20 mouse cellular contexts compared by ENCODE assay signal in genomic region chr4:135896157-135896556, GRCm38 (mm10). TPM values are rescaled to one million over a fixed set of nuclear protein-coding genes. Genes with fewer than 3 reads are reported as not detected.
DNase-seq lines count a peak whose midpoint lies in the region; ATAC-seq and TF ChIP-seq lines count a peak whose summit lies in the region.
"Had no signal": no experiment of that assay in that cellular context is flagged by ENCODE, and none has a peak within 500 bp of the region (broad histone marks: within the 10 kb centered on the region; RNA-seq: fewer than 3 reads in every experiment).

No protein-coding gene starts in this region.

- no peak for TF ChIP-seq POLR2A in lung, adult 2 months (IDR thresholded peaks at IDR 0.05; ENCODE audit: borderline replicate concordance, extremely low read depth, low read depth, low read length)
- TF ChIP-seq POLR2A in bone marrow macrophage, adult 2 months (IDR thresholded peaks at IDR 0.05; ENCODE audit: borderline replicate concordance, low read depth, low read length) = no peak

- no peaks in the 10 kb centered on the region for H3K4me1 ChIP-seq in lung, adult 2 months (ENCODE audit: control insufficient read depth, insufficient read depth, low read length)
- no peaks in the 10 kb centered on the region for H3K4me1 ChIP-seq in lung, postnatal 0 days (ENCODE audit: insufficient read depth, low read depth, low read length)
- H3K4me1 ChIP-seq in bone marrow macrophage, adult 2 months (ENCODE audit: control insufficient read depth, insufficient read depth, low read length) = peaks cover 48% of the 10 kb centered on the region
- H3K4me1 ChIP-seq: midbrain, embryonic 15.5 days; stomach, embryonic 15.5 days had no signal

- WGBS in lung, adult 2 months = 64% methylated on average over 6 of the region's 6 CpGs
- 71% methylated on average over 6 of the region's 6 CpGs for WGBS in lung, postnatal 0 days
- 19% methylated on average over 6 of the region's 6 CpGs for WGBS in macrophage (ENCODE audit: missing documents)

- no peaks in the 10 kb centered on the region for H3K27me3 ChIP-seq in lung, postnatal 0 days (replicated peaks; ENCODE audit: insufficient read depth, low read length)
- H3K27me3 ChIP-seq: embryonic facial prominence, embryonic 13.5 days; heart, embryonic 12.5 days; intestine, embryonic 15.5 days; midbrain, embryonic 15.5 days; stomach, embryonic 15.5 days had no signal

- TF ChIP-seq EP300 in lung, postnatal 0 days (IDR thresholded peaks at IDR 0.05) = no peak

- H3K27ac ChIP-seq in lung, postnatal 0 days (ENCODE audit: low read length) = no peak overlapping the region
- H3K27ac ChIP-seq in bone marrow macrophage, adult 2 months (ENCODE audit: insufficient read depth, low read depth, low read length) = peak overlapping the region; percentile 82
- H3K27ac ChIP-seq in macrophage = peak overlapping the region; percentile 92
- H3K27ac ChIP-seq: embryonic facial prominence, embryonic 13.5 days; hindbrain, embryonic 10.5 days; intestine, embryonic 15.5 days; kidney, postnatal 0 days; layer of hippocampus, adult 2 months; left cerebral cortex, adult 2 months; midbrain, embryonic 15.5 days; stomach, embryonic 15.5 days had no signal

- no peak overlapping the region for H3K4me2 ChIP-seq in lung, postnatal 0 days (replicated peaks; ENCODE audit: low read depth, low read length)
- H3K4me2 ChIP-seq: embryonic facial prominence, embryonic 13.5 days; heart, embryonic 12.5 days; intestine, embryonic 15.5 days; midbrain, embryonic 15.5 days; stomach, embryonic 15.5 days had no signal

- no peaks in the 10 kb centered on the region for H3K9me3 ChIP-seq in lung, postnatal 0 days (ENCODE audit: low read length)
- H3K9me3 ChIP-seq: embryonic facial prominence, embryonic 13.5 days; heart, embryonic 12.5 days; hindbrain, embryonic 10.5 days; intestine, embryonic 15.5 days; midbrain, embryonic 15.5 days; stomach, embryonic 15.5 days had no signal

- no peak for ATAC-seq in lung, postnatal 0 days
- ATAC-seq: intestine, embryonic 15.5 days; midbrain, embryonic 15.5 days had no signal

- no peak for TF ChIP-seq CTCF in lung, adult 2 months (IDR thresholded peaks at IDR 0.05; ENCODE audit: insufficient read depth, low read length)
- TF ChIP-seq CTCF in lung, postnatal 0 days (IDR thresholded peaks at IDR 0.05) = no peak
- no peak for TF ChIP-seq CTCF in bone marrow macrophage, adult 2 months (IDR thresholded peaks at IDR 0.05; ENCODE audit: low read depth, low read length)

- H3K9ac ChIP-seq in lung, postnatal 0 days (replicated peaks; ENCODE audit: low read depth) = no peak overlapping the region
- H3K9ac ChIP-seq: embryonic facial prominence, embryonic 13.5 days; heart, embryonic 12.5 days; intestine, embryonic 15.5 days; midbrain, embryonic 15.5 days; stomach, embryonic 15.5 days had no signal

- H3K36me3 ChIP-seq in lung, postnatal 0 days (ENCODE audit: insufficient read depth, low read length) = no peaks in the 10 kb centered on the region
- H3K36me3 ChIP-seq in macrophage (ENCODE audit: inconsistent target) = no peaks in the 10 kb centered on the region
- H3K36me3 ChIP-seq: embryonic facial prominence, embryonic 13.5 days; heart, embryonic 12.5 days; hindbrain, embryonic 10.5 days; intestine, embryonic 15.5 days; midbrain, embryonic 15.5 days; stomach, embryonic 15.5 days had no signal

- H3K79me2 ChIP-seq in macrophage (ENCODE audit: inconsistent target) = peaks cover 49% of the 10 kb centered on the region

- DNase-seq in lung, adult 2 months = no peak
- DNase-seq in lung, postnatal 0 days (ENCODE audit: low spot score) = no peak
- DNase-seq in CD4-positive, CD25-positive, alpha-beta regulatory T cell, adult 2 months (ENCODE audit: low read depth, low spot score) = peak; percentile 45
- no peak for DNase-seq in gastrocnemius, postnatal 36 days
- DNase-seq in cerebellum, postnatal 14 days = no peak
- DNase-seq in left cerebral cortex, adult 8-10 months (ENCODE audit: low spot score in 2 of 2) = no peak
- DNase-seq: cerebellum, adult 11 months; right cerebral cortex, postnatal 25 days had no signal

- peak overlapping the region; percentile 24 for H3K4me3 ChIP-seq in lung, adult 2 months (replicated peaks; ENCODE audit: extremely low read depth, low read depth, low read length)
- no peak overlapping the region for H3K4me3 ChIP-seq in lung, postnatal 0 days (ENCODE audit: low read depth, low read length)
- peak overlapping the region; percentile 57 for H3K4me3 ChIP-seq in bone marrow macrophage, adult 2 months (ENCODE audit: insufficient read depth, low read length)
- H3K4me3 ChIP-seq in macrophage (ENCODE audit: inconsistent target) = peak overlapping the region; percentile 53
- H3K4me3 ChIP-seq: embryonic facial prominence, embryonic 13.5 days; heart, embryonic 12.5 days; hindbrain, embryonic 10.5 days; intestine, embryonic 15.5 days; layer of hippocampus, adult 2 months; left cerebral cortex, adult 2 months; midbrain, embryonic 15.5 days; stomach, embryonic 15.5 days had no signal

- intact Hi-C loops in gastrocnemius, postnatal 36 days (cut with DNase I) = no loop called here

RNA-seq across cellular contexts. Expression of gene Cnr2, which starts 1.0 kb away (rescaled TPM):
- 7.3 and 9.1 TPM in 2 replicates for polyA plus RNA-seq in lung, adult 2 months (2012; rRNA removed)
- polyA plus RNA-seq in lung, postnatal 0 days (2015; fragmentation: Nextera tagmentation; extraction: Ambion mirVana) = 1.9 and 2.2 TPM in 2 replicates
- polyA plus RNA-seq in bone marrow macrophage, adult 2 months (2012; ENCODE audit: insufficient read depth, insufficient read length, missing spikeins) = 17.3 and 18.8 TPM in 2 replicates
- total RNA-seq in macrophage (2018; cell fraction: chromatin; rRNA removed) = 10 to 100 TPM in 2 of 26 experiments, 1 to 10 TPM in 17, under 1 TPM in 6, not detected in 1; 0.29 to 13.9 (median 2.3) TPM
- total RNA-seq in macrophage (2018; cell fraction: cytosol; rRNA removed) = 10 to 100 TPM in 15 of 26 experiments, 1 to 10 TPM in 11; 1.3 to 26.0 (median 11.6) TPM
- 10 to 100 TPM in 14 of 26 experiments, 1 to 10 TPM in 11, under 1 TPM in 1; 0.48 to 28.5 (median 10.9) TPM for total RNA-seq in macrophage (2018; cell fraction: nucleus; rRNA removed)
- 9.0 to 20.9 TPM (median 11.2 TPM) in 3 replicates for polyA plus RNA-seq in macrophage (2018)
- total RNA-seq in gastrocnemius, postnatal 36 days (2021) = under 1 TPM; 0.07 to 0.08 TPM
- under 1 TPM; 0.13 to 0.74 (median 0.40) TPM for total RNA-seq in left cerebral cortex, adult 8-10 months (2022)
- polyA plus RNA-seq: C2C12; midbrain, embryonic 15.5 days had no signal

RNA-seq across cellular contexts. Expression of gene Pnrc2, which starts 22.5 kb away (rescaled TPM):
- polyA plus RNA-seq in lung, adult 2 months (2012; rRNA removed) = 13.6 and 21.0 TPM in 2 replicates
- 139 and 145 TPM in 2 replicates for polyA plus RNA-seq in lung, postnatal 0 days (2015; fragmentation: Nextera tagmentation; extraction: Ambion mirVana)
- polyA plus RNA-seq in bone marrow macrophage, adult 2 months (2012; ENCODE audit: insufficient read depth, insufficient read length, missing spikeins) = 126 and 135 TPM in 2 replicates
- 100 to 1,000 TPM in 6 of 26 experiments, 10 to 100 TPM in 20; 27.7 to 186 (median 67.0) TPM for total RNA-seq in macrophage (2018; cell fraction: chromatin; rRNA removed)
- total RNA-seq in macrophage (2018; cell fraction: cytosol; rRNA removed) = 100 to 1,000 TPM in 13 of 26 experiments, 10 to 100 TPM in 13; 52.1 to 171 (median 102) TPM
- 100 to 1,000 TPM in 8 of 26 experiments, 10 to 100 TPM in 18; 40.7 to 152 (median 92.0) TPM for total RNA-seq in macrophage (2018; cell fraction: nucleus; rRNA removed)
- polyA plus RNA-seq in macrophage (2018) = 74.9 to 124 TPM (median 112 TPM) in 3 replicates
- 10 to 100 TPM; 25.4 to 31.2 TPM for total RNA-seq in gastrocnemius, postnatal 36 days (2021)
- total RNA-seq in left cerebral cortex, adult 8-10 months (2022) = 10 to 100 TPM; 39.6 to 49.8 (median 44.9) TPM

RNA-seq across cellular contexts. Expression of gene Fuca1, which starts 24.4 kb away (rescaled TPM):
- 51.5 and 64.0 TPM in 2 replicates for polyA plus RNA-seq in lung, adult 2 months (2012; rRNA removed)
- polyA plus RNA-seq in lung, postnatal 0 days (2015; fragmentation: Nextera tagmentation; extraction: Ambion mirVana) = 107 and 131 TPM in 2 replicates
- 418 and 432 TPM in 2 replicates for polyA plus RNA-seq in bone marrow macrophage, adult 2 months (2012; ENCODE audit: insufficient read depth, insufficient read length, missing spikeins)
- 100 to 1,000 TPM in 11 of 26 experiments, 10 to 100 TPM in 15; 17.9 to 210 (median 80.2) TPM for total RNA-seq in macrophage (2018; cell fraction: chromatin; rRNA removed)
- 100 to 1,000 TPM in 10 of 26 experiments, 10 to 100 TPM in 16; 62.4 to 180 (median 86.0) TPM for total RNA-seq in macrophage (2018; cell fraction: cytosol; rRNA removed)
- 100 to 1,000 TPM in 8 of 26 experiments, 10 to 100 TPM in 18; 31.1 to 178 (median 73.6) TPM for total RNA-seq in macrophage (2018; cell fraction: nucleus; rRNA removed)
- polyA plus RNA-seq in macrophage (2018) = 158 to 239 TPM (median 178 TPM) in 3 replicates
- total RNA-seq in gastrocnemius, postnatal 36 days (2021) = 10 to 100 TPM; 16.4 to 18.7 TPM
- total RNA-seq in left cerebral cortex, adult 8-10 months (2022) = 10 to 100 TPM; 33.5 to 54.6 (median 51.0) TPM

RNA-seq across cellular contexts. Expression of gene Srsf10, which starts 40.6 kb away (rescaled TPM):
- 72.6 and 84.9 TPM in 2 replicates for polyA plus RNA-seq in lung, adult 2 months (2012; rRNA removed)
- 153 and 160 TPM in 2 replicates for polyA plus RNA-seq in lung, postnatal 0 days (2015; fragmentation: Nextera tagmentation; extraction: Ambion mirVana)
- 82.1 and 98.0 TPM in 2 replicates for polyA plus RNA-seq in bone marrow macrophage, adult 2 months (2012; ENCODE audit: insufficient read depth, insufficient read length, missing spikeins)
- total RNA-seq in macrophage (2018; cell fraction: chromatin; rRNA removed) = 100 to 1,000 TPM; 133 to 333 (median 221) TPM
- total RNA-seq in macrophage (2018; cell fraction: cytosol; rRNA removed) = 10 to 100 TPM; 36.4 to 57.5 (median 44.8) TPM
- 100 to 1,000 TPM; 102 to 294 (median 170) TPM for total RNA-seq in macrophage (2018; cell fraction: nucleus; rRNA removed)
- polyA plus RNA-seq in macrophage (2018) = 50.4 to 69.4 TPM (median 56.2 TPM) in 3 replicates
- 10 to 100 TPM; 23.7 to 23.9 TPM for total RNA-seq in gastrocnemius, postnatal 36 days (2021)
- 10 to 100 TPM; 60.1 to 69.5 (median 63.3) TPM for total RNA-seq in left cerebral cortex, adult 8-10 months (2022)

RNA-seq across cellular contexts. Expression of gene Hmgcl, which starts 50.1 kb away (rescaled TPM):
- 43.8 and 49.6 TPM in 2 replicates for polyA plus RNA-seq in lung, adult 2 months (2012; rRNA removed)
- polyA plus RNA-seq in lung, postnatal 0 days (2015; fragmentation: Nextera tagmentation; extraction: Ambion mirVana) = 63.6 and 67.7 TPM in 2 replicates
- polyA plus RNA-seq in bone marrow macrophage, adult 2 months (2012; ENCODE audit: insufficient read depth, insufficient read length, missing spikeins) = 99.8 and 101 TPM in 2 replicates
- total RNA-seq in macrophage (2018; cell fraction: chromatin; rRNA removed) = 100 to 1,000 TPM in 8 of 26 experiments, 10 to 100 TPM in 18; 25.9 to 210 (median 73.0) TPM
- total RNA-seq in macrophage (2018; cell fraction: cytosol; rRNA removed) = 10 to 100 TPM; 25.9 to 74.0 (median 39.7) TPM
- total RNA-seq in macrophage (2018; cell fraction: nucleus; rRNA removed) = 100 to 1,000 TPM in 4 of 26 experiments, 10 to 100 TPM in 22; 19.2 to 124 (median 43.3) TPM
- 34.9 to 87.9 TPM (median 66.0 TPM) in 3 replicates for polyA plus RNA-seq in macrophage (2018)
- 10 to 100 TPM; 38.7 to 39.0 TPM for total RNA-seq in gastrocnemius, postnatal 36 days (2021)
- 10 to 100 TPM; 35.7 to 39.3 (median 37.6) TPM for total RNA-seq in left cerebral cortex, adult 8-10 months (2022)
